Mouse (Mus musculus) embryonic facial prominence, embryonic 14.5 days (tissue): ENCODE data around the gene Mob1b. TPM values are rescaled to one million over a fixed set of nuclear protein-coding genes. Genes with fewer than 3 reads are reported as not detected.
A peak's percentile ranks its signal among the peaks of the same experiment; 100 is the strongest.

Experiments
- ATAC-seq: fragments of 200-750 bp; cut with Nextera tagmentation; 2 replicates; pipeline ENCODE4 v1.8.0; 2017; ENCODE audit warnings: low read depth, moderate number of reproducible peaks, moderate TSS enrichment
- DNase-seq: peaks from one replicate; pipeline ENCODE4 v3.0.0-alpha.2; 2015; ENCODE audit warnings: low spot score
- H3K27ac ChIP-seq: fragments of 300-500 bp; sonication (generic); replicated peaks from 2 replicates; pipeline ENCODE4 v1.5.1; 2014; ENCODE audit warnings: low read depth, mild to moderate bottlenecking, low read length, moderate library complexity
- H3K27me3 ChIP-seq: fragments of 300-500 bp; sonication (generic); replicated peaks from 2 replicates; pipeline ENCODE4 v1.6.1; 2014; ENCODE audit warnings: low read length; ENCODE audit not compliant: control insufficient read depth, insufficient read depth
- H3K36me3 ChIP-seq: fragments of 300-500 bp; sonication (generic); 2 replicates; pipeline ENCODE4 v1.6.1; 2014; ENCODE audit warnings: low read length, mixed read lengths; ENCODE audit not compliant: control insufficient read depth, insufficient read depth
- H3K4me1 ChIP-seq: fragments of 300-500 bp; sonication (generic); 2 replicates; pipeline ENCODE4 v1.6.1; 2014; ENCODE audit warnings: antibody characterized with exemption, low read length; ENCODE audit not compliant: control insufficient read depth, insufficient read depth
- H3K4me2 ChIP-seq: fragments of 300-500 bp; sonication (generic); 2 replicates; pipeline ENCODE4 v1.6.1; 2014; ENCODE audit warnings: low read depth, mild to moderate bottlenecking, low read length, moderate library complexity, mixed read lengths
- H3K4me3 ChIP-seq: fragments of 300-500 bp; sonication (generic); 2 replicates; pipeline ENCODE4 v1.5.1; 2014; ENCODE audit warnings: low read depth, mild to moderate bottlenecking, low read length
- H3K9ac ChIP-seq: fragments of 300-500 bp; sonication (generic); 2 replicates; pipeline ENCODE4 v1.6.1; 2014; ENCODE audit warnings: low read depth, mild to moderate bottlenecking, low read length, moderate library complexity, mixed read lengths
- H3K9me3 ChIP-seq: fragments of 300-500 bp; sonication (generic); 2 replicates; pipeline ENCODE4 v1.6.1; 2016; ENCODE audit warnings: low read length; ENCODE audit not compliant: control insufficient read depth
- WGBS: fragments of 180-500 bp; shearing (Covaris S2); extraction: QIAGEN DNeasy Blood & Tissue Kit; methylation state at CpG from one replicate; pipeline ENCODE4 v1.1.7; 2014; 5-methylcytosine and 5-hydroxymethylcytosine counted together
- polyA plus RNA-seq: library from polyadenylated mRNA; unstranded; fragments of >200 nt; fragmentation: Nextera tagmentation; extraction: Ambion mirVana; gene quantifications from 2 replicates; pipeline ENCODE4 v1.2.1, GENCODE M21; 2014

Mob1b gene
- polyA plus RNA-seq, 1 experiment from 2014 or later: 16.1 TPM

- Histone ChIP-seq H3K27ac (no peak overlapping the region), H3K36me3 (peaks cover 42% of the 10 kb centered on the region), H3K4me1 (no peaks in the 10 kb centered on the region), H3K9me3 (no peaks in the 10 kb centered on the region), H3K9ac (no peak overlapping the region), H3K4me3 (no peak overlapping the region), H3K27me3 (no peaks in the 10 kb centered on the region), H3K4me2 (no peak overlapping the region)
- DNase-seq (no peak), ATAC-seq (no peak)
- 79% methylated on average over 1 of the region's 1 CpGs for WGBS
Observed at GRCm38 (mm10) chr5:88785059-88785458, 64.4 kb downstream of the Mob1b start.

DNA sequence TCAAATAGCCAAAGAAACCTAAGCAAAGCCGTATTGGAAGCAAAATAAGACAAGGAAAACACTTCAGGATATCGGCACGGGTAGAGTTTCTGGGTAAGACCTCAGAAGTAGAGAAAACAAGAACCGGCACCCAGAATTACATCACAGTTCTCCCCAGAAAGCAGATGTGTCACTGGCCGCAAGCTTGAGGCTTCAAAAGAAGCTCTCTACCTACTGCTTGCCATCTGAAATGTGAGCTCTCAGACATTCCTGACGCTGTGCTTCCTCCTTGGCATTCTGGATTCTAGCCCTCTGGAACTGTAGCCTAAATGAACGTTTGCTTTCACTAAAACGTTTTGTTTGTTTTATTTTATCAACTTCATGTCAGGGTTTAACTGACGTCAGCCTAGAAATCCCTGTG lies 70.0 kb downstream of the Mob1b start:
- ATAC-seq (no peak), DNase-seq (peak; percentile 8)
- WGBS: 29% methylated on average over 9 of the region's 9 CpGs
- H3K27me3 ChIP-seq: no peaks in the 10 kb centered on the region
- no peak overlapping the region for H3K27ac ChIP-seq
- no peaks in the 10 kb centered on the region for H3K4me1 ChIP-seq
- no peak overlapping the region for H3K4me2 ChIP-seq
- no peaks in the 10 kb centered on the region for H3K9me3 ChIP-seq
- H3K4me3 ChIP-seq: no peak overlapping the region
- H3K9ac ChIP-seq: no peak overlapping the region
- no peaks in the 10 kb centered on the region for H3K36me3 ChIP-seq

GRCm38 (mm10) chr5:88791256-88792245 lies 70.9 kb downstream of the Mob1b start:
- WGBS: 35% methylated on average over 10 of the region's 10 CpGs
- no peak overlapping the region for H3K27ac ChIP-seq
- H3K36me3 ChIP-seq: no peaks in the 10 kb centered on the region
- no peaks in the 10 kb centered on the region for H3K9me3 ChIP-seq
- DNase-seq: peak; percentile 41
- H3K4me2 ChIP-seq: no peak overlapping the region
- H3K4me3 ChIP-seq: no peak overlapping the region
- ATAC-seq: no peak
- H3K27me3 ChIP-seq: no peaks in the 10 kb centered on the region
- H3K9ac ChIP-seq: no peak overlapping the region; the same call in 1 of the 2 replicates
- H3K4me1 ChIP-seq: no peaks in the 10 kb centered on the region

- Histone ChIP-seq H3K9ac (no peak overlapping the region), H3K4me1 (no peaks in the 10 kb centered on the region), H3K27ac (no peak overlapping the region), H3K9me3 (no peaks in the 10 kb centered on the region), H3K36me3 (no peaks in the 10 kb centered on the region), H3K4me3 (no peak overlapping the region), H3K27me3 (no peaks in the 10 kb centered on the region), H3K4me2 (no peak overlapping the region)
- no peak for ATAC-seq
- 87% methylated on average over 3 of the region's 3 CpGs for WGBS
- no peak for DNase-seq
Observed at GRCm38 (mm10) chr5:88793676-88794075, 73.0 kb downstream of the Mob1b start.

DNA sequence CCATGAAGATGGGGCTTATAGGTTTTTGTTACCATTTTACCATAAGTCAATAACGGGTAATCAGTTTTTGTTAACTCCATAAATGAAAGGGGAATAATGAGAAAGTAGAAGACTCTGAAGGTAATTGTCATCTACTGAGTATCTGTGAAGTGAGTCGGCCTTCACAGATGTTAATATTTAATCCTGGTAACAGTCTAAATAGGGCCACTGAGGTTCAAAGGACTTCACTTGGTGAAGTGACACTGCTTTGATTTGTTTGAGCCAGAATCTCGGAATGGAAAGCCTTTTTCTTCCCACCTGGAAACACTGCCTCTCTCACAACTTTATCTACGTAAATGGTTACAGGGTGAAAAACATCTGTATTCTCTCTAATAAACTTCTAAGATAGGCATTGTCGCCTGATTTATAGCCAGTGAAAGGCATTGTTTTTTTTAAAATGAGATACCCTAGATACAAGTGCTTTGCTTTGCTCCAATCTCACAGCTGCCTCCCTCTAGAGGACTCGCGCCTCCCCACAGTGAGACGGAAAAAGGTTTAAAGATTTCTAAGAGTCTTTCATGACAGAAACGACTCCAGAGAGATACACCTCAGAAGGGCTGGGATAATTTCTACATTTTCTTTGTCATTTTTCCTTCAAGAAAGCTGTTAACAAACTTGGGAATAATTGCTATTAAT lies 75.4 kb downstream of the Mob1b start:
- Histone ChIP-seq H3K4me2 (no peak overlapping the region), H3K36me3 (no peaks in the 10 kb centered on the region), H3K4me1 (no peaks in the 10 kb centered on the region), H3K9me3 (no peaks in the 10 kb centered on the region), H3K4me3 (no peak overlapping the region), H3K27ac (no peak overlapping the region), H3K27me3 (no peaks in the 10 kb centered on the region), H3K9ac (no peak overlapping the region)
- DNase-seq (no peak), ATAC-seq (no peak)
- 61% methylated on average over 9 of the region's 9 CpGs for WGBS

GRCm38 (mm10) chr5:88796588-88796987 lies 75.9 kb downstream of the Mob1b start:
- WGBS: 70% methylated on average over 11 of the region's 11 CpGs

GRCm38 (mm10) chr5:88797121-88797520 lies 76.5 kb downstream of the Mob1b start:
- Histone ChIP-seq H3K27me3 (no peaks in the 10 kb centered on the region), H3K9ac (no peak overlapping the region), H3K9me3 (no peaks in the 10 kb centered on the region), H3K4me2 (no peak overlapping the region), H3K4me1 (no peaks in the 10 kb centered on the region), H3K36me3 (no peaks in the 10 kb centered on the region), H3K27ac (no peak overlapping the region), H3K4me3 (no peak overlapping the region)
- WGBS: 61% methylated on average over 6 of the region's 6 CpGs
- DNase-seq (no peak), ATAC-seq (no peak)

More at GRCm38 (mm10) chr5:88796588-88796987, 75.9 kb downstream of the Mob1b start:
- Histone ChIP-seq H3K4me2 (no peak overlapping the region), H3K27me3 (no peaks in the 10 kb centered on the region), H3K4me1 (no peaks in the 10 kb centered on the region), H3K36me3 (no peaks in the 10 kb centered on the region), H3K27ac (no peak overlapping the region), H3K9me3 (no peaks in the 10 kb centered on the region), H3K9ac (no peak overlapping the region), H3K4me3 (no peak overlapping the region)
- ATAC-seq: no peak
- DNase-seq: no peak

DNA sequence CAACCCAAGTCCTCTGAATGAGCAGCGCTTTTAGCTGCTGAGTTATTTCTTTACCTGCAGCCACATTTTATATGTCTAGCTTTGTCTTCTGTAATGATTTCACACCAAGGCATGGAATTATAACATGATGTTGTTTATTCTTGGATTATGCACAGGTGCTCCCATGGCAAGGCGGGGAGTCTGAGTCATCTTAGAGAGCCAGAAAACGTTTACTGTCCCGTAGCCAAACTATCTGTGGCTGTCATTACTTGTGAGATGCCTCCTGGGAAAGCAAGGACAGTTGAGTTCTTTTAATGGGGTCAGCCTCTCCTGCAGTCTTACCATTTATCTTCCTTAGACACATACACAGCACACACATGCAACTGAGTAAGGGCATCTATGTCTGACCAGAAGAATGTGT lies 85.0 kb downstream of the Mob1b start:
- WGBS: 78% methylated on average over 4 of the region's 4 CpGs
- H3K4me3 ChIP-seq: no peak overlapping the region

More for the DNA sequence above, 85.0 kb downstream of the Mob1b start:
- DNase-seq (no peak), ATAC-seq (no peak)
- Histone ChIP-seq H3K4me1 (no peaks in the 10 kb centered on the region), H3K27me3 (no peaks in the 10 kb centered on the region), H3K27ac (no peak overlapping the region), H3K4me2 (no peak overlapping the region), H3K9me3 (no peaks in the 10 kb centered on the region), H3K36me3 (no peaks in the 10 kb centered on the region), H3K9ac (no peak overlapping the region)
